In genomic region chr16:38248331-38248961, GRCm38 (mm10) we compare ENCODE assay signal across 14 mouse cellular contexts. TPM values are rescaled to one million over a fixed set of nuclear protein-coding genes. Genes with fewer than 3 reads are reported as not detected.
DNase-seq lines count a peak whose midpoint lies in the region; ATAC-seq and TF ChIP-seq lines count a peak whose summit lies in the region.
"Had no signal": no experiment of that assay in that cellular context is flagged by ENCODE, and none has a peak within 500 bp of the region (broad histone marks: within the 10 kb centered on the region; RNA-seq: fewer than 3 reads in every experiment).

No protein-coding gene starts in this region.

- H3K4me2 ChIP-seq in lung, embryonic 15.5 days, result peak overlapping the region; percentile 1; the same call in 1 of the 2 replicates
- no peak overlapping the region for H3K4me2 ChIP-seq in embryonic facial prominence, embryonic 14.5 days (ENCODE audit: low read depth, low read length)
- H3K4me2 ChIP-seq: forebrain, embryonic 13.5 days; intestine, embryonic 15.5 days had no signal

- H3K4me1 ChIP-seq in lung, embryonic 15.5 days, result 0 out of 2 replicates have a peak, but pooled peaks cover 3% of the 10 kb centered on the region
- H3K4me1 ChIP-seq in embryonic facial prominence, embryonic 14.5 days (ENCODE audit: control insufficient read depth, insufficient read depth, low read length), result no peaks in the 10 kb centered on the region
- H3K4me1 ChIP-seq: forebrain, embryonic 13.5 days; heart, embryonic 10.5 days had no signal

- no peaks in the 10 kb centered on the region for H3K9me3 ChIP-seq in lung, embryonic 15.5 days
- H3K9me3 ChIP-seq in embryonic facial prominence, embryonic 14.5 days (ENCODE audit: control insufficient read depth, low read length), result no peaks in the 10 kb centered on the region
- H3K9me3 ChIP-seq: forebrain, embryonic 13.5 days; heart, embryonic 10.5 days; intestine, embryonic 15.5 days had no signal

- peak overlapping the region; percentile 43; the same call in 1 of the 2 replicates for H3K27ac ChIP-seq in gastrocnemius, adult 2 months
- H3K27ac ChIP-seq in lung, embryonic 15.5 days, result no peak overlapping the region
- no peak overlapping the region for H3K27ac ChIP-seq in embryonic facial prominence, embryonic 14.5 days (replicated peaks; ENCODE audit: low read depth, low read length)
- H3K27ac ChIP-seq: forebrain, embryonic 13.5 days; heart, embryonic 10.5 days; intestine, embryonic 15.5 days had no signal

- DNase-seq in gastrocnemius, adult 2 months, result no peak
- DNase-seq in gastrocnemius, adult 18-20 months (ENCODE audit: low spot score), result no peak
- no peak for DNase-seq in lung, postnatal 14 days
- peak; percentile 38 for DNase-seq in embryonic facial prominence, embryonic 14.5 days (ENCODE audit: low spot score)
- peak; percentile 5 for DNase-seq in splenic B cell, adult 2 months (ENCODE audit: low read depth, low spot score)
- DNase-seq in layer of hippocampus, adult 8-10 months (ENCODE audit: low spot score in 2 of 2), result no peak
- DNase-seq in spleen, adult 12 weeks (ENCODE audit: low spot score), result no peak
- DNase-seq: cerebellum, adult 9-10 months; liver, postnatal 0 days; thymus, postnatal 36 days had no signal

- H3K9ac ChIP-seq in lung, embryonic 15.5 days, result no peak overlapping the region
- H3K9ac ChIP-seq in embryonic facial prominence, embryonic 14.5 days (ENCODE audit: low read depth, low read length), result no peak overlapping the region
- H3K9ac ChIP-seq: forebrain, embryonic 13.5 days; intestine, embryonic 15.5 days; liver, postnatal 0 days had no signal

- intact Hi-C loops in gastrocnemius, adult 2 months (cut with DNase I), result no loop called here

- WGBS in lung, embryonic 15.5 days, result 30% methylated on average over 13 of the region's 13 CpGs
- WGBS in embryonic facial prominence, embryonic 14.5 days, result 36% methylated on average over 13 of the region's 13 CpGs

- no peak for TF ChIP-seq CTCF in gastrocnemius, adult 2 months (IDR thresholded peaks at IDR 0.05)

- peak overlapping the region; percentile 1 for H3K4me3 ChIP-seq in gastrocnemius, adult 2 months
- no peak overlapping the region for H3K4me3 ChIP-seq in lung, embryonic 15.5 days
- H3K4me3 ChIP-seq in embryonic facial prominence, embryonic 14.5 days (ENCODE audit: low read depth, low read length), result no peak overlapping the region
- H3K4me3 ChIP-seq: forebrain, embryonic 13.5 days; heart, embryonic 10.5 days; intestine, embryonic 15.5 days had no signal

- peak; percentile 23; the same call in 1 of the 2 replicates for ATAC-seq in lung, embryonic 15.5 days (ENCODE audit: borderline replicate concordance, extremely low read depth, low FRiP score, low TSS enrichment)
- peak; percentile 61; the same call in 1 of the 2 replicates for ATAC-seq in embryonic facial prominence, embryonic 14.5 days (ENCODE audit: low read depth)
- ATAC-seq: forebrain, embryonic 13.5 days; intestine, embryonic 15.5 days; liver, postnatal 0 days had no signal

- H3K36me3 ChIP-seq in lung, embryonic 15.5 days, result no peaks in the 10 kb centered on the region; the same call in 1 of the 2 replicates
- 0 out of 2 replicates have a peak, but pooled peaks cover 4% of the 10 kb centered on the region for H3K36me3 ChIP-seq in embryonic facial prominence, embryonic 14.5 days (ENCODE audit: control insufficient read depth, insufficient read depth, low read length)
- no peaks in the 10 kb centered on the region for H3K36me3 ChIP-seq in splenic B cell, adult 2 months (ENCODE audit: control insufficient read depth, insufficient read depth, low read length, poor library complexity, severe bottlenecking)
- H3K36me3 ChIP-seq: heart, embryonic 10.5 days; intestine, embryonic 15.5 days had no signal

- H3K27me3 ChIP-seq in lung, embryonic 15.5 days, result no peaks in the 10 kb centered on the region
- H3K27me3 ChIP-seq in embryonic facial prominence, embryonic 14.5 days (replicated peaks; ENCODE audit: control insufficient read depth, insufficient read depth, low read length), result no peaks in the 10 kb centered on the region
- peaks cover 2% of the 10 kb centered on the region; the same call in 1 of the 2 replicates for H3K27me3 ChIP-seq in splenic B cell, adult 2 months (ENCODE audit: control insufficient read depth, insufficient read depth, low read length, poor library complexity, severe bottlenecking)
- H3K27me3 ChIP-seq: forebrain, embryonic 13.5 days; intestine, embryonic 15.5 days had no signal

RNA-seq across cellular contexts. Expression of gene Nr1i2, which starts 46.2 kb away (rescaled TPM):
- not detected for total RNA-seq in gastrocnemius, adult 2 months (2021)
- total RNA-seq in gastrocnemius, adult 18-20 months (2021), result under 1 TPM in 1 of 2 experiments, not detected in 1; 0.09 TPM
- 0.05 TPM in 1 of 2 replicates, not detected in the other for polyA plus RNA-seq in lung, embryonic 15.5 days (2015; fragmentation: Nextera tagmentation; extraction: Ambion mirVana)
- not detected in 2 replicates for polyA plus RNA-seq in embryonic facial prominence, embryonic 14.5 days (2014; fragmentation: Nextera tagmentation; extraction: Ambion mirVana)
- total RNA-seq in layer of hippocampus, adult 8-10 months (2022), result not detected
- polyA plus RNA-seq: forebrain, embryonic 13.5 days had no signal

Comparison
In these comparisons a context has a peak if more than half of its experiments do, and no peak if none do; other contexts are left out.
1. DNase-seq: peak in embryonic facial prominence, embryonic 14.5 days (single experiment) and splenic B cell, adult 2 months (single experiment); none in gastrocnemius, adult 2 months (single experiment), gastrocnemius, adult 18-20 months (single experiment), lung, postnatal 14 days (single experiment), layer of hippocampus, adult 8-10 months (0 of 2) and spleen, adult 12 weeks (single experiment).